Mouse (Mus musculus) megakaryocyte, embryonic 14.5 days (primary cell): Measurements from ENCODE around the gene Apobec2.

Source experiments
- FLI1 ChIP-seq: IDR thresholded peaks from 2 replicates; pipeline ENCODE4 v1.6.1; 2012; ENCODE audit warnings: low read length, inconsistent platforms, mixed read lengths
- GATA1 ChIP-seq: IDR thresholded peaks from 3 replicates; pipeline ENCODE4 v1.6.1; 2012; ENCODE audit warnings: mixed read lengths, low read length, inconsistent platforms, borderline replicate concordance

GRCm38 (mm10) chr17:48466769-48467394 is 34.2 kb upstream of the Apobec2 start:
- TF ChIP-seq FLI1 (no peak), GATA1 (no peak)
